Mouse (Mus musculus) spleen, postnatal 10 days (tissue): ENCODE measurements at regions not wholly inside any gene's neighbourhood (a gene's known extent, or its start where the extent isn't known, plus 50 kb on each side); places are given as distances from the start of the nearest gene placed in this dataset.

ENCODE experiments used
- DNase-seq, 2 experiments: peaks; one replicate each; pipeline ENCODE4 v3.0.0; 2021 to 2022; ENCODE audit warnings: low spot score in 2 of 2

DNA sequence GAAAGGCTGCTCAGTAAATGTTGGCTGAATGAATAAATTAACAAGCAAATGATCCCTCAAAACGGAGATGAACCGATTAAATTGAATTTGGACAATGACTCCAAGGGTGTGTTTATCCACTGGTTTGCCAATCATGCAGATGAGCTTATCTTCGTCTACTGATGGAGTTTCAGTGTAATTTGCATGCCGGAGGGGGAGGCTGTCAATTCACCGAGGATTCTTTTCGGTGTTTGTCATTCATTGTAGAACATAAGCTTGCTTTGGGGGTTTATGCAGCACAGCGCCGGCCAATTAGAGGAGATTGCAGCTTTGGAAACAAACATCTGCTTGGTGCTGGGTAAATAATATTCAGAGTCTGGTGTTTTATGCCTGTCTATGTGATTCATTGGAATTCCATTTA, 132.7 kb downstream of the Otoa start:
- no peak for DNase-seq

DNA sequence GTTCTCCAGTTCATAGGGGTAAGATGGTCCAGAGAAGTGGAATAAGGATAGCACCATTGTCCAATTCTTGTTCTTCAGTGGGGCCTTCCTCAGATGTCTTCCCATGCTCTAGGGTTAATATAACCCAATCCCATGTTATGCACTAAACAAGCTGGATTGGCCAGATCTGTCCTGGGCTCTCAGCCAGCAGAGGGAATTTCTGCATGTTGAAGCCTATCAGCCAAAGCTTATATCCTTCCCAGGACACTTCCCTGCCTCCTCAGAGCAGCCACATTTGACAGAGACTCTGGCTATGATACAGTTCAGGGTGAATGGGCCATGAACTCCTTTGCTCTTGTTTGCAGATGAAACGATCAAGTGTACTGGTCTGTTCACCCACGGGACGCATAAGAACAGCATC, 133.6 kb downstream of the Otoa start:
- DNase-seq: no peak

DNA sequence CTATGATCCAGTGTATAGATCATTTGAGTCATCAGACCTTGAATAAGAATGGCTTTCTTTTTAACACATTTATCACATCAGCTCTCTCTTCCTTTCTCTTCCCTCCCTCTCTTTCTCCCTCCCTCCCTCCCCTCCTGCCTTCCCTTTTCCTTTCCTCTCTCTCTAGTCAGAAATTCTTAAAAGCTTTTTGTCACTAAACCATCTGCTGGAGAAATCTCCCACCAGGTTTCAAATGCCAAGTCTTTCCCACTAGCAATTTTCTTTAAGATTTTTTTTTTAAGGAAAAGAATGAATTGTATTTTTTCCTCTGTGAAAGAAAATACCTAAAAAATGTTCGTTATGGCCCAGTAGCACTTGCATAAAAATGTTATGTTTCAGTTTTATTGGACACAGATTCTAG, 134.3 kb downstream of the Otoa start:
- DNase-seq: no peak

DNA sequence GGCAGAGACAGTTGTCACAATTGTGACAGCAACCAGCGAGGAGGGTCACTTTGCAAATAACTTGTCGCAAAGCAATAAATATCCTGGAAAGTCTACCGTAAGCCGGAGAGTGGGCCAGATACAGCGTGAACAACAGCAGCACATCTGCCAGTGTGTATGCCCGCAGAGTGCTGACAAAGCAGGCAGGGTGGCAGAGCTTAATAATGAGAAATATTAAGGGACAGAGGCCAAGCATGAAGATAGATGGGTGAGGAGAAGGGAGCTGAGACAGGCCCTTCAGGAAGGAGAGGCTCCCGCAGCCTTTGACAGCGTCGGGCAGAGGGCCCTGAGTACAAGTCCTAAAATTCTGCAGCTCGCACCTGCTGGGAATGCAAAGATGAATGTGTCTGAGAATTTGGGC, 136.6 kb downstream of the Otoa start:
- DNase-seq: no peak

DNA sequence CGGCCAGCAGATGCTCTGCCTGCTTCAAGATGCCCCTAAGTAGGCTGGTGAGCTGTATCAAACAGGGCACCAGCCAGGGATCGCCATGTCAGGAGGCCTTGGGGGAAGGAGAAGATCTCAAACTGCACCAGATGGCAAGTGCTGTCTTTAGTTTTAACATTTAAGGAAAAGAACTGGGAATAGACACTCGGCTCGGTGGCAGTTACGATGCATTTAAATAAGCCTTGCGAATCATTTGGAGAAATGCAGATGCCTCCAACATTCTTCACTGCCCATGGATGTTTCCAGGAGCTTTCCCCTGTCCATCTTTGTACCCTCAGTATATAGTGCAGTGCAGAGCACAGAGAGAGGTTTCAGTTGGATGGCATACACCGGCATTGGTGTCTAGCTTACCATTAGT, 139.7 kb downstream of the Otoa start:
- no peak for DNase-seq

DNA sequence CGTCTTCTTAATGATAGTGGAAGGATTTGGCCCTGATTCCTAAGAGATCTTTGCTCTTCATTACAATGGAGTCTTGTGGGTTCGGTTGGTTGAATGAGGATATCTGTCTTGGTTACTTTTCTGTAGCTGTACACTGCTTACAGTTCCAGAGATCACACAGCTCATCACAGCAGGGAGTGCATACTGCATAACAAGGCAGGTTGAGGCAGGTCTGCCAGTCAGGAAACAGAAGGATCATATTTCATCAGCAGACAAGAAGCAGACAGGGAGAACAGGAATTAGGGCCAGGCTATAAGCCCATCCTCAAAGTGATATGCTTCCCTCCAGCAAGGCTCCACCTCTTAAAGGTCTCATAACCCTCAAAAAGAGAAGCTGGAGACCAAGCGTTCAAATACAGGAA, 150.4 kb downstream of the Otoa start:
- DNase-seq: no peak

DNA sequence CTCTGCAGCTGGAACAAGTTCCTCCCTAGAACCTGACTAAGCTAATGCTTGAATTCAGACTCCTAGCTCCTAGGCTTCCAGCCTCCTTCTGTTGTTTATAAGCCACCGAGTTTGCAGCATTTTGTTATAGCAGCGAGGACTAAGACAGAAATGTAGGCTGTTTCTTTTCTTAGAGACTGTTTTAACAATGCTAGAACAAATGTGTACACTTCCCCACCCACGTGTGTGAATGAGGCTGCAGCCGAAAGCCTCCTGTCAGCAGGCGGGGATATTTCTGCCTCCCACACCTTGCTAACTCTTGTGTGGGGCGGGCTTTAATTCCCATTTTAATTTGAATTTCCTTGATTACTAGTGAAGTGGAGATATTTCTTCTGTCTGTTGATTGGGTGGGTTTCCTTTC, 153.4 kb downstream of the Otoa start:
- no peak for DNase-seq

DNA sequence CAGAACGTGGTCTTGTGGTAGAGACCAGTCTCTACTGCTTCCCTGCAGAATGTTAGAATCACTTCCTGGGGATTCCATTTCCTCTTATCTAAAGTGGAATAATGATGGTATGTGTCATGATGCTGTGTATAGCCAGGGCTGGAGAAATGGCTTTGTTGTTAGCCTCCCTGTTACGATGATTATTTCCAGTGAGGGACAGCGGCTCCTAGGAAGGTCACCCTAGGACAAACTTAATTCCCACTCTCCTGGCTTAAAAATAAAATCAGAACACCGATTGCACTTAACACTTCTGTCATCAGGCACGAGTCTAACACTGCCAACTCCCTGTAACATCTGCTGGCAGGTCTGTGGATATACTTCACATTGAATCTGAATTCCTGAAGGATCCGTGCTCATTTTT, 151.9 kb upstream of the Hs3st2 start:
- DNase-seq: no peak

DNA sequence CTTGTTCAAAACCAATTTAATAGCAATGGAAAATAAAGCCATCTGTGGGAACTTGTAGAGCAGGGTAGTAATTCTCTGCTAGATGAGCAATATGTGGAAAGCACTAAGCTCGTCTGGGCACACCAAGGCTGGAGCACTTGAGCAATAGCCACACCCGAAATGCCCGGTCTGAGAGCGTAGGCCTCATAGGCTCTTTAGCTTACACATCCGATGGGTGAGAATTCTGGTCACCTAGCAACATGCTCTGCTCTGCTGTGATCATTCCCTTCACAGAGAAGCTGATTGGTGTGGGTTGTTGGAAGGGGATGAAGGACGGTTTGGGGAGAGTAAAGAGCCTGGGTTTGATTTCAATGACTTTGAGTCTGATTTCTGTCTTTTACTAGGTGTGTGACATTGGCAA, 143.8 kb upstream of the Hs3st2 start:
- no peak for DNase-seq

DNA sequence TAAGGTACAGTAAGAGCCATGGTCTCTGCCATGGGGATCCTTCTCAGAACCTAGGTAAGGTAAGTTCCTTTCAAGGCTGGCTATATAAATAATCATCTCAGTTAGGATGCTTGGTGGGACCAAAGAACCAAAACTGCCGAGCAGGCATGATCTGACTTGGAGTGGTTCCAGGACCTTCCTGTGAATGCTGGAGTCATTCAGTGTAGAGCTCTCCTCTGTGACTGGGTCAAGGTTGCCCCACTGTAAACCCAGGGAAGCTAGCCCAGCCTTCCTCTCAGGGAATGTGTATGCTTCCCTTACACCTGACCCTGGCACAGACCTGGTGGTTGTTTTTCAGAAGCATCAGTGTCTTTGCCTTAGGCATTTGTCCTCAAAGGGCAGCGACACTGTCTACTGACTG, 134.2 kb upstream of the Hs3st2 start:
- no peak for DNase-seq

DNA sequence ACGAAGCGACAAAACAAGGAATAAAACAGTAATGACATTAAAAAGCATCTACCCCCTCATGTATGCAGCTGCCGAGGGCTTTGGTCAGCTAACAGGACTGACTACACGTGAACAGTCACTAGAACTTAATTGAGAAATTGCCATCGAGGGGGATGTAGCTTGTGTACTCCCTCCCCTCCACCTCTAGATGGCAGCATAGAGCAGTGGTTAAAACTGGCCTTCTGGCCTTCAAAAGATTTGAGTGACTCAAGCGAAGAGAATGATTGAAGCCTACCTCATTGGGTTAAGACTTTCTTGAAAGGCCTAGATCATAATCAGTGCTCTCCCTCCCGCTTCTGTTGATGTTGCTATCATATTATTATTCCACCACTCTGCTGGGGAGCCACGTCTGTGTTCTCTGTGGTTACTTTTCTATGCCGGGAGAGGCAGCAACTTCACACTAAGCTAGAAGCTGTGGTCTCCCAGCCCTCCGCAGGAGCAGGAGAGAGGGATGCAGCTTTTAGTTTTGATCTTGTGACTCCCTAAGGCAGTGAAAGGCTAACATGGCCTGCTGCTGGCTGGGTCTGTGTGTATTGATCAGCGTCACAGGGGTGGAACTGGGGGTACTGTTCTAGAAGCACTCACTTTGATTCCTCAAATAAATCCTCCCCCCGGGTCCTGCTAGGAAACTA, 132.7 kb upstream of the Hs3st2 start:
- peak in 1 of 2 experiments; percentile 23 for DNase-seq

DNA sequence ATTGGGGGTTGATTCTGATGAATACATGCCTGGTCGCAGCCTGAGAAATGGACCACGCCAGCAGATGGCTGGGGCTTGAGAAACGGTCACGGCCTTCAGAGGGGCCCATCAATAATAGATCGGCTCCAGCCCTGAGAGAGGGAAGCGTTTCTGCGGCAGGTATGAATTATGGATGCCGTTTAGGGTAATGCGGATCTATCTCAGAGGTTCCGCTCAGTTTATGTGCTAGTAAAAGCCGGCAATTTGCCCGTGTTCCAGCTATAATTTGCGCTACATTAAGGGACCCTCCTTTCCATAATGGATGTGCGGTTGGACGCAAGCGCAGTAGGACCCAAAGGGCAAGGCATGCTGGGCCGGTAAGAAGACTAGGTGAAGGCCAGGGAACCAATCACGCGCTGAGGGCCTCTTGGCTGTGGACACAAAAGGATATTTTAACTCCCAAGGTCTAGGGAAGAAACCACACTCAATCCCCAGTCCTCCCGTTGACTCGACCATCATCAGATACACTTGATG, 132.1 kb upstream of the Hs3st2 start:
- no peak for DNase-seq

DNA sequence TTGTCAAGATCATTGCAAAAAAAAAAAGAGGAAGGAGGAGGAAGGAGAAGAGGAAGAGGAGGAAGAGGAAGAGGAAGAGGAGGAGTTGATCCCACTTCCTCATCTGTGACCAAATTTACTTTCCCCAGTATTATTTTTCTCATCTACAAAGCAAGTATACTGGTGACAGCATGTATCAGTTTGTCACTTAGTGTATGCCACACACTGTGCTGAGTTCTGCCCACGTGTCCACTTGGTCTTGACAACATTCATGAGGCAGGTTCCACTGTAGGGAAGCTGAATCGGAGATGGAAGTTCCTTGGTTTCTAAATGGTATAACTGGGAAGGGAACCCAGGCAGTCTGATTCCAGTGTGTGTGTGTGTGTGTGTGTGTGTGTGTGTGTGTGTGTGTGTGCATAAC, 122.3 kb upstream of the Hs3st2 start:
- DNase-seq: no peak

DNA sequence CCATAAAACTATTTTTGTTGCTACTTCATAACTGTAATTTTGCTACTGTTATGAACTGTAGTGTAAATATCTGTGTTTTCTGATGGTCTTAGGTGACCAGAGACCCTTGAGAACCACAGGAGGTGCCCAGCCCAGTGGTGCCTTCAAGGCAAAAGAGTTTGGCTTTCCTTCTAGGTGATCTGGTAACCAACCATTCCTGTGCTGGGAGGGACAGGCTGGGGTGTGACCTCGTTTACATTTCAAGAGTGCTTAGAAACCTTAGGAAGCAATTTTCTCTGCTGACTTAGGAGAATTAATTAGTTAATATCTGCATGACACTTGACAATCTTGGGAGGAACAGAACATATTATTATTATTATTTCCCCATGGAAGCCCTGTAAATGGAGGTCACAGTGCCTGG, 111.1 kb upstream of the Hs3st2 start:
- no peak for DNase-seq

DNA sequence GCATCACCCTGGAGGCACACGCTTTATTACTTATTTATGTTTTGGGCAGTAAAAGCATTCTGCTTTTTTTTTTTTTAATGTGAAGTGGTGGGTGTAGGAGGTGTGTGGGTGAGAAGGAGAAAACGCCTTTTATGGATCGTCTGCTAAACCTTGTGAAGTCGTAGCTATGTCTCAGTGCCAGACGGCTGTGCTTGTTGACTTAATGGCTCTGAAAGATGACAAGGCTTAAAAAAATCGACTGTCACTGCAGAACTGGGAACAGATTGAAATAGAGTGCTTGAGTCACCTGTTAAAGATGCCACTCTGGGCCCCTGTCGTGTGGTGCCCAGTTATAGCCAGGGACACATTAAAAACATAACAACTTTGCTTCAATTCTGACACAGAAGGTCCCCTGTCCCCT, 109.5 kb upstream of the Hs3st2 start:
- DNase-seq: no peak

DNA sequence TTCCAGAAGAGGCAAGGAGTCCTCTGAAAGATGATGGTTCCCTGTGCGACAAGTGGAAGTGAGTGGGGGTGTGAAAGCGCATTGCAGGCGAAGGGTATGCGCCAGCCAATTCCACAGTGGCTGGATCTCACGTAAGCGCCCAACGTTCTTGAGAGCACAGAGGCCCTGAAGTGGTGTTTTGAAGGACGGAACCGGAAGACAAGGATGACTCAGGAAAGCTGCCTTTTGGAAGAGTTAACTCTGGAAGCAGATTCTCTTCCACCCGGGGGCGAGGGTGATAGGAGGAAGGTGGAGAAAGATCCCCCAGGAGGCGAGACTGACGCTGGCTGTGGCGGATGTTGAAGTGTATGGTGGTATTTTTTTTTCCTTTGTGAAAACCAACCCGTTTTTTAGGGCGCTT, 101.9 kb upstream of the Hs3st2 start:
- no peak for DNase-seq

DNA sequence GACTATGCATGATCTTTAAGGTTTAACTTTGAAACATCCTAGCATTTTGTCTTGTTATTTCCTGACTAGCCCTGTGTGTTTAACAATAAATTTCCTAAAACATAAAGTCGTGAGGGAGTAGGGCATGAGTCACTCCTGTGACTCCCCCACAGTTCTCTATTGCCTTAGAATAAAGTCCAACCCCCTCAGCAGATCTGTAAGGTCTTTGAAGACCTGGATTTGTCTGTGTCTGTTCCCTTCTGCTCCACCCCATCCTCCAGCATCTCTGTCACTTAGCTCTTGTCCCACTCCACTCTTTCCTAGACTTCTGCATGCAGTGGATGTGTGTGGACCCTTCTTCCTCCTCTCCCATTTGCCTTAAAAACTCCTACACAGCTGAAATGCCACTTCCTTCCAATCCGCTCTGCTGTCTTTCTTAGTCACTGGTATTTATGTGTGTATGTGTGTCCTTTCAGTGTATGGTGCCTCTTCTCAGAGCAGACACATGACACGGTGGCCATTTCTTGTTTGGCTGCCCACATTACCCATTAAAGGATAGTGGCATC, 95.4 kb upstream of the Hs3st2 start:
- DNase-seq: no peak

DNA sequence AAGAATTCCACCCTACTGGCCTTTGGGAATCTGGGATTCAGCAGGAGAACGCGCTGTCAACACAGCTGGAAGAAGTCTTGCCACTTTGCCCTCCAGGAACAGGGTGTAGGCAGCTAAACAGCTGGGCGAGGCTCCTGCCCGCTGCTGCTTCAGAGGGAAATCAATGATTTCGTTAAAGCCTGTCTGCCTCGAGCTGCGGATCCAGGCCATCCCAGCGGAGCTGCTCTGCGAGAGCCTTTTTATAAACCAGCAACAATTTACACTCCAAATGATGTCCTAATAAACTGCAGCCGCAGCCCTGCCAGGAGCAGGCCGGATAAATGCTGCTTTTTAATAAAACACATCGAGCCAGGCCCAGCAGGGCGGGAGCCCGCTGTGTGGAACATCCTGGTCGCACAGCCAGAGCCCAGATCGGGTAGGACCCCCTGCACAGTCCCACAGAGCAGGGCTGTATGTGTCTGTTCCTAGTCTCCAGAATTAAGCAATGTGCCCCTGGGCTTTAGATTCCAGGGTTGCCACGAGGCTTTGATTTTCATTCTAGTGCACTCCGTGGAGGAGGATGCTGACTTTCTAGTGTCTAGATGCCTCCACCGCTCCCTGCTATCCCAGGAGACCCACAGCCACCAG, 78.6 kb upstream of the Hs3st2 start:
- no peak for DNase-seq

DNA sequence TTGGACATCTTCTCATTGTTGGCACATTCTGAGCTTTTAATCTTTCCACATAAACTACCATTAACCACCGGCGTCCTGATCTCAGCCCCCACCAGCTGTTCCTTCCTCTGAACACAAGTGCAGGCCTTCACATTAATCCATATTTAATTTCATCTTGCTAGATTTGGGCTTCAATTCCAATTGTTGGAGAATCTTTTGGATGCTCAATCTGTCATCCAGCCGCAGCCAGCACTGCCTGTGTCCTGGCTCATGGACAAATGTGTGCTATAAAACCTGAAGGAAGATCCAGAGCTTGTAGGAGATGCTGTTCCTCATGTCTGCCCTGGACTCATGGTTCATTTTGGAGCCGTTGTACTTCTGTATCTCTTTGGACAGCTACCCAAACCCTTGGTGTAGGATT, 77.1 kb upstream of the Hs3st2 start:
- no peak for DNase-seq

DNA sequence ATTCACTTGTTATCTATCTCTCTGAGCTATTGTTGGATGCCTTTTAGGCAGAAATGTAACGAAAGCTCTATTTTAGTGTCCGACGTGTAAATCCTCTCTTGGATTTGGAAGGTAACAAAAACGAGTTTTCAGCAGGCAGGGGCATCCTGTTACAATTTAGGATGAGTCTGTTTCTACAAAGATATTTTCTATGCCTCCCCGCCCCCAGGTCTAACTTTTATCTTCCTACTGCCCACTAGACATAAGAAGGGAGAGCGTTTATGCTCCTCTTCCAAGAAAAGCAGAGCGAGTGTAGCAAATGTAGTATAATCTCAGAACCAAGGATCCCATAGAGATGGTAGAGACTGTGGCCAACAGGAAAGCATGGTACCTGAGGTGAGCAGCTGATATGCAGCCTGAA, 62.4 kb upstream of the Hs3st2 start:
- no peak for DNase-seq

DNA sequence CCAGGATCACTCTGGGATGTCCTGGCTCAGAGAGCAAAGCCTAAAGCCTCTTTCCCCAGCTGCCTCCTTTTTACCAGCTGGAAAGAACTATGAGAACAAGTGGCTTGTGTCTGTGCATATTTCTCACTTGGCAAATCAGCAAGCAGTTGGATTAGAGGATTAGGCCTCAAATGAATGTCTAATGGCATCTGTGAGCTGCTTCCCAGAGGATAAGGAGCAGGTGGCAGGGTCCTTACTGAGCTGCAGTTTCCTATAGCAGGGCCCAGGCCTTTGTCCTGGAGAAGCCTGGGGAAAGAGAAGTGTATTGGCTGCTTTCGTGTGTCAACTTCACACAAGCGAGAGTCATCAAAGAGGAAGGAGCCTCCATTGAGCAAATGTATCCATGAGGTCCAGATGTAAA, 59.1 kb upstream of the Hs3st2 start:
- DNase-seq: no peak

DNA sequence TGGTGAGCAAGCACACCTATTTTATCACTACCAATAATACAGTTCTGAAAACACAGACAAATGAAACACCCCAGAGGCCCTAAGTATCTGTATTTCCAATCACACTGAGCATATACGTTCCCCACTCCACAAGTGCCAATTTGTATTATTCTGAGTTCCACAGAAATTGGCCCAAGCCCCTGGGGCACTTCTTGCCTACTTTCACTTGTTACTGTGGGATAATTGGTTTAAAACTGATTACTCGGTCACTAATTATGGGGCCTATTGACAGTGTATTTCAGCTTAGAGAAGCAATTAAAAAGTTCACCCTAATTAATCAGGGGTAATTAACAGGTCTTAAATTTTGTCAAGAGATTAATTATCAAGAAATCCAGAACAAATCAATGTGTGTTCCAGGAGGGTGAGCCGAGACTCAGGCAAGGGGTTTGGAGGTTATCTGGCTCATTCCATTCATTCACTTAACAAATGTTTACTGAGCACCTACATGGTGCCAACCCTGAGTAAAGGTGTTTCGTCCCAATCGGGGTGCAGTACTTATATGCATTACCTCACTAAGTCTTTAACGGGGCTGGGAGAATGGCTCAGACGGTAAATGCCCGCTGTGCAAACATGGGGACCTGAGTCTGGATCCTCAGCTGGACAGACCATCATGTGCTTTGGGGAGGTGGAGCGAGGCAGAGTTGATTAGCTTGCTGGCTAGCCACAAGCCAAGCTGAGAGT, 56.1 kb upstream of the Hs3st2 start:
- no peak for DNase-seq

DNA sequence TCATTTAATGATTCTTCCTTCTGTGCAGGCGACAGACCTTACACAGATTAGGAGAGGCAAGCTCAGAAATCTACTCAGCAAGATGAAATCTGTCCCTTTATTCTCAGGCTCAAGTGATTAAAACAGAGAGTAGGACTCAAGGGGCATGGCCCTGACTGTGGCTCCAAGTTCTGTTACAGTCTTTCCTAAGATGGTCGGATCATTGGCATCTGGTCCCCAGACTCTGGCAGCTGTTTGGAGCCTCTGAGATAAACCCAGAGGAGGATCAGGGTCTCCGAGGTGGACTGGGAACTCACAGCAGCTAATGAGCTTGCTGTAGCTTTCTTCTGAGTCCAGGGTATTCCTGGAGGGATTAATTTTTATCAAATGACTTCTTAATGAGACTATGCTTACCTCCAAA, 51.7 kb upstream of the Hs3st2 start:
- DNase-seq: no peak
